27 mouse cellular contexts compared by ENCODE assay signal in genomic region chr6:59031539-59031938, GRCm38 (mm10). TPM values are rescaled to one million over a fixed set of nuclear protein-coding genes. Genes with fewer than 3 reads are reported as not detected.
DNase-seq lines count a peak whose midpoint lies in the region; ATAC-seq and TF ChIP-seq lines count a peak whose summit lies in the region.
"Had no signal": no experiment of that assay in that cellular context is flagged by ENCODE, and none has a peak within 500 bp of the region (broad histone marks: within the 10 kb centered on the region; RNA-seq: fewer than 3 reads in every experiment).

No protein-coding gene starts in this region.

- H3K27ac ChIP-seq in lung, embryonic 14.5 days (ENCODE audit: low read depth), result no peak overlapping the region
- H3K27ac ChIP-seq in brown adipose tissue, adult 24 weeks (replicated peaks; ENCODE audit: low read depth, low read length), result peak overlapping the region; percentile 75; the same call in 1 of the 2 replicates
- H3K27ac ChIP-seq: embryonic facial prominence, embryonic 12.5 days; embryonic facial prominence, embryonic 15.5 days; gastrocnemius, adult 2 months; hindbrain, embryonic 10.5 days; hindbrain, embryonic 13.5 days had no signal

- peak; percentile 60 for DNase-seq in lung, embryonic 14.5 days
- DNase-seq in lung, postnatal 14 days, result no peak
- peak; percentile 29 for DNase-seq in lung, postnatal 10 days
- no peak for DNase-seq in spleen, adult 18-20 months
- no peak for DNase-seq in heart, postnatal 25 days (ENCODE audit: low spot score)
- DNase-seq: adrenal gland, postnatal 36 days; B cell, adult 2 months; cerebellum, adult 11 months; cerebellum, adult 2 months; cerebellum, adult 9-11 months; cerebellum, postnatal 25 days; forebrain, postnatal 0 days; gastrocnemius, adult 2 months; gastrocnemius, postnatal 14 days; heart, adult 11 months; heart, postnatal 36 days had no signal

- no peak overlapping the region for H3K4me3 ChIP-seq in lung, embryonic 14.5 days (ENCODE audit: low read depth, low read length)
- H3K4me3 ChIP-seq in brown adipose tissue, adult 24 weeks (ENCODE audit: insufficient read depth, low read depth, low read length), result no peak overlapping the region
- H3K4me3 ChIP-seq: embryonic facial prominence, embryonic 12.5 days; embryonic facial prominence, embryonic 15.5 days; gastrocnemius, adult 2 months; hindbrain, embryonic 10.5 days; hindbrain, embryonic 13.5 days had no signal

- intact Hi-C loops in heart, postnatal 25 days (cut with DNase I), result no loop called here

- H3K9me3 ChIP-seq in lung, embryonic 14.5 days (ENCODE audit: low read depth, low read length), result no peaks in the 10 kb centered on the region
- H3K9me3 ChIP-seq: embryonic facial prominence, embryonic 12.5 days; embryonic facial prominence, embryonic 15.5 days; G1E; hindbrain, embryonic 10.5 days; hindbrain, embryonic 13.5 days had no signal

- no peaks in the 10 kb centered on the region for H3K4me1 ChIP-seq in lung, embryonic 14.5 days (ENCODE audit: insufficient read depth)
- peaks cover 9% of the 10 kb centered on the region; the same call in 1 of the 2 replicates for H3K4me1 ChIP-seq in brown adipose tissue, adult 24 weeks (ENCODE audit: control insufficient read depth, insufficient read depth, insufficient read length, low read length)
- H3K4me1 ChIP-seq: embryonic facial prominence, embryonic 12.5 days; embryonic facial prominence, embryonic 15.5 days; hindbrain, embryonic 10.5 days; hindbrain, embryonic 13.5 days had no signal

- H3K9ac ChIP-seq in lung, embryonic 14.5 days, result no peak overlapping the region
- H3K9ac ChIP-seq: embryonic facial prominence, embryonic 12.5 days; embryonic facial prominence, embryonic 15.5 days; forebrain, postnatal 0 days; hindbrain, embryonic 13.5 days had no signal

- no peaks in the 10 kb centered on the region for H3K27me3 ChIP-seq in lung, embryonic 14.5 days (ENCODE audit: insufficient read depth, low read length)
- H3K27me3 ChIP-seq: CH12.LX; embryonic facial prominence, embryonic 12.5 days; embryonic facial prominence, embryonic 15.5 days; hindbrain, embryonic 13.5 days; Patski had no signal

- no peak overlapping the region for H3K4me2 ChIP-seq in lung, embryonic 14.5 days
- H3K4me2 ChIP-seq: embryonic facial prominence, embryonic 12.5 days; embryonic facial prominence, embryonic 15.5 days; heart, embryonic 11.5 days; hindbrain, embryonic 13.5 days had no signal

- 40% methylated on average over 6 of the region's 6 CpGs for WGBS in lung, embryonic 14.5 days

- ATAC-seq in lung, embryonic 14.5 days (ENCODE audit: insufficient read depth), result peak; percentile 74; the same call in 1 of the 2 replicates
- ATAC-seq: forebrain, embryonic 14.5 days; forebrain, postnatal 0 days; hindbrain, embryonic 16.5 days; Patski had no signal

- no peaks in the 10 kb centered on the region for H3K36me3 ChIP-seq in lung, embryonic 14.5 days (ENCODE audit: insufficient read depth)
- H3K36me3 ChIP-seq: embryonic facial prominence, embryonic 12.5 days; embryonic facial prominence, embryonic 15.5 days; G1E; hindbrain, embryonic 10.5 days; hindbrain, embryonic 13.5 days had no signal

- no peak for TF ChIP-seq CTCF in lung, embryonic 14.5 days (IDR thresholded peaks at IDR 0.05; ENCODE audit: low read depth)

RNA-seq across cellular contexts. Expression of gene Fam13a, which starts 7.2 kb away (rescaled TPM):
- 13.7 and 18.1 TPM in 2 replicates for polyA plus RNA-seq in lung, embryonic 14.5 days (2014; fragmentation: Nextera tagmentation; extraction: Ambion mirVana)
- 80.3 and 118 TPM in 2 replicates for polyA plus RNA-seq in brown adipose tissue, adult 24 weeks (2012; ENCODE audit: insufficient read depth, insufficient read length, missing spikeins)
- total RNA-seq in heart, postnatal 25 days (2021), result 10 to 100 TPM; 21.2 to 27.4 TPM
- polyA plus RNA-seq: G1E had no signal

Comparison
In these comparisons a context has a peak if more than half of its experiments do, and no peak if none do; other contexts are left out.
1. DNase-seq: peak in lung, embryonic 14.5 days (single experiment) and lung, postnatal 10 days (single experiment); none in lung, postnatal 14 days (single experiment), spleen, adult 18-20 months (0 of 2) and heart, postnatal 25 days (single experiment).